Mouse (Mus musculus): ENCODE data around the gene Cdc37.

DNA sequence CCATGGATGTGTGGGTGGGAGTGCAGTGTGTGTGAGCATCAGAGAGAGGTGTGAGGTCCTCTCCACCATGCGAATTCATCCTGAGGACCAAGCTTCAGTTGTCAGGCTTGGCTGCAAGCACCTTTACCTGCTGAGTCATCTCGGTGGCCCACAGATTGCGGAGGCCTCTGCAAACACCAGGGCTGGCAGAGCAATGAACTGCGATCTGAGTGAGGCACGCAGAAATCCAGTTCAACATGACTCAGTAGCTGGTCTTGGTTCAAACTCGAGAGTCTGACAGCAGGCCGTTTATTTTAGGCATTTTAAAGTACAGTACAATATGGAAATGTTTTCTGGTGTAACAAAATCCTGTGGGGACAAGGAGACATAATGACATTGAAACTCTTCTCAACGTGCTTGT, 52.0 kb downstream of the Cdc37 start:
- TF ChIP-seq POLR2A (IDR thresholded peaks at IDR 0.05; ENCODE audit: control insufficient read depth, extremely low read depth, insufficient read depth, low read length, poor library complexity) (no peak), CTCF (IDR thresholded peaks at IDR 0.05; ENCODE audit: borderline replicate concordance, control insufficient read depth, extremely low read depth, insufficient read depth, low read length, poor library complexity) (no peak)
